ENCODE assay signal across 8 mouse cellular contexts in genomic region chr5:137641054-137641453, GRCm38 (mm10). TPM values are rescaled to one million over a fixed set of nuclear protein-coding genes. Genes with fewer than 3 reads are reported as not detected.
DNase-seq lines count a peak whose midpoint lies in the region; ATAC-seq and TF ChIP-seq lines count a peak whose summit lies in the region.

Gene Sap25, plus strand, starts transcription at chr5:137641334.

- H3K9ac ChIP-seq in neural tube, embryonic 12.5 days = no peak within 1 kb of the TSS
- no peak within 1 kb of the TSS for H3K9ac ChIP-seq in kidney, postnatal 0 days (ENCODE audit: low read depth, low read length)
- no peak within 1 kb of the TSS for H3K9ac ChIP-seq in hindbrain, embryonic 13.5 days

- peaks cover 69% of the 10 kb centered on the region for H3K36me3 ChIP-seq in neural tube, embryonic 12.5 days
- peaks cover 58% of the 10 kb centered on the region for H3K36me3 ChIP-seq in kidney, postnatal 0 days (ENCODE audit: insufficient read depth, low read length)
- peaks cover 67% of the 10 kb centered on the region for H3K36me3 ChIP-seq in hindbrain, embryonic 13.5 days

- H3K27me3 ChIP-seq in neural tube, embryonic 12.5 days (replicated peaks) = peaks cover 36% of the 10 kb centered on the region
- no peaks in the 10 kb centered on the region for H3K27me3 ChIP-seq in kidney, postnatal 0 days (ENCODE audit: insufficient read depth, low read length)
- H3K27me3 ChIP-seq in hindbrain, embryonic 13.5 days = peaks cover 39% of the 10 kb centered on the region

- no peak within 1 kb of the TSS for H3K4me2 ChIP-seq in neural tube, embryonic 12.5 days (replicated peaks)
- H3K4me2 ChIP-seq in kidney, postnatal 0 days (ENCODE audit: low read length) = no peak within 1 kb of the TSS
- H3K4me2 ChIP-seq in hindbrain, embryonic 13.5 days = no peak within 1 kb of the TSS

- TF ChIP-seq CTCF in kidney, postnatal 0 days (IDR thresholded peaks at IDR 0.05; ENCODE audit: low read depth) = peak; percentile 53; the same call in 1 of the 2 replicates

- peaks cover 15% of the 10 kb centered on the region for H3K4me1 ChIP-seq in neural tube, embryonic 12.5 days
- peaks cover 10% of the 10 kb centered on the region; the same call in 1 of the 2 replicates for H3K4me1 ChIP-seq in kidney, postnatal 0 days (replicated peaks; ENCODE audit: insufficient read depth, low read length)
- peaks cover 7% of the 10 kb centered on the region for H3K4me1 ChIP-seq in hindbrain, embryonic 13.5 days (replicated peaks)

- ATAC-seq in neural tube, embryonic 12.5 days (ENCODE audit: low FRiP score, low read depth) = peak; percentile 39; the same call in 1 of the 2 replicates
- no peak for ATAC-seq in kidney, postnatal 0 days (replicated peaks; ENCODE audit: low FRiP score, low read depth)
- ATAC-seq in neutrophil, adult 5-6 weeks (ENCODE audit: extremely low read depth, insufficient number of reproducible peaks, low FRiP score, poor library complexity, severe bottlenecking) = no peak
- no peak for ATAC-seq in hindbrain, embryonic 13.5 days (ENCODE audit: low FRiP score)

- H3K27ac ChIP-seq in neural tube, embryonic 12.5 days = no peak within 1 kb of the TSS
- no peak within 1 kb of the TSS for H3K27ac ChIP-seq in kidney, postnatal 0 days
- no peak within 1 kb of the TSS for H3K27ac ChIP-seq in hindbrain, embryonic 13.5 days

- peak; percentile 42 to 61 for DNase-seq in adrenal gland, adult (ENCODE audit: inconsistent age in 2 of 2, low spot score in 1 of 2)
- no peak for DNase-seq in adrenal gland, postnatal 4 days (ENCODE audit: low spot score in 2 of 2)
- no peak for DNase-seq in neural tube, embryonic 10.5 days (ENCODE audit: extremely low spot score, low spot score)
- DNase-seq in kidney, postnatal 0 days (ENCODE audit: low spot score) = no peak
- DNase-seq in right cerebral cortex, adult 18-20 months = no peak

- no peak within 1 kb of the TSS for H3K4me3 ChIP-seq in neural tube, embryonic 12.5 days
- H3K4me3 ChIP-seq in kidney, postnatal 0 days (replicated peaks; ENCODE audit: low read depth, low read length) = no peak within 1 kb of the TSS
- H3K4me3 ChIP-seq in hindbrain, embryonic 13.5 days = no peak within 1 kb of the TSS

- 88% methylated on average over 19 of the region's 19 CpGs for WGBS in neural tube, embryonic 12.5 days
- 89% methylated on average over 19 of the region's 19 CpGs for WGBS in kidney, postnatal 0 days
- WGBS in hindbrain, embryonic 13.5 days = 88% methylated on average over 19 of the region's 19 CpGs

- H3K9me3 ChIP-seq in neural tube, embryonic 12.5 days = no peaks in the 10 kb centered on the region
- no peaks in the 10 kb centered on the region for H3K9me3 ChIP-seq in kidney, postnatal 0 days (replicated peaks; ENCODE audit: low read length)
- no peaks in the 10 kb centered on the region for H3K9me3 ChIP-seq in hindbrain, embryonic 13.5 days

RNA-seq across cellular contexts. Expression of gene Sap25, which starts in this region (rescaled TPM):
- 1 to 10 TPM; 8.3 to 8.9 TPM for total RNA-seq in adrenal gland, postnatal 4 days (2021)
- 7.6 and 9.5 TPM in 2 replicates for polyA plus RNA-seq in neural tube, embryonic 12.5 days (2016; fragmentation: Nextera tagmentation; extraction: Ambion mirVana)
- 5.3 and 5.4 TPM in 2 replicates for polyA plus RNA-seq in kidney, postnatal 0 days (2015; fragmentation: Nextera tagmentation; extraction: Ambion mirVana)
- 109 and 156 TPM in 2 replicates for total RNA-seq in neutrophil, adult 5-6 weeks (2017)
- polyA plus RNA-seq in hindbrain, embryonic 13.5 days (2015; fragmentation: Nextera tagmentation; extraction: Ambion mirVana) = 4.8 and 5.2 TPM in 2 replicates

Comparison
In these comparisons a context has a peak if more than half of its experiments do, and no peak if none do; other contexts are left out.
1. RNA of gene Sap25 (total RNA-seq): 109 to 156 TPM in neutrophil, adult 5-6 weeks; 8.3 to 8.9 TPM in adrenal gland, postnatal 4 days; every median in the first group is over 10 times any median in the second.
2. DNase-seq: peak in adrenal gland, adult (2 of 2); none in adrenal gland, postnatal 4 days (0 of 2), neural tube, embryonic 10.5 days (single experiment), kidney, postnatal 0 days (single experiment) and right cerebral cortex, adult 18-20 months (single experiment).